Mouse (Mus musculus): Measurements from ENCODE around the gene Slc9a1. TPM values are rescaled to one million over a fixed set of nuclear protein-coding genes. Genes with fewer than 3 reads are reported as not detected.

The Slc9a1 gene
- total and polyA plus RNA-seq, 3 experiments = 3.1 to 14.0 TPM; not detected in 1

DNA sequence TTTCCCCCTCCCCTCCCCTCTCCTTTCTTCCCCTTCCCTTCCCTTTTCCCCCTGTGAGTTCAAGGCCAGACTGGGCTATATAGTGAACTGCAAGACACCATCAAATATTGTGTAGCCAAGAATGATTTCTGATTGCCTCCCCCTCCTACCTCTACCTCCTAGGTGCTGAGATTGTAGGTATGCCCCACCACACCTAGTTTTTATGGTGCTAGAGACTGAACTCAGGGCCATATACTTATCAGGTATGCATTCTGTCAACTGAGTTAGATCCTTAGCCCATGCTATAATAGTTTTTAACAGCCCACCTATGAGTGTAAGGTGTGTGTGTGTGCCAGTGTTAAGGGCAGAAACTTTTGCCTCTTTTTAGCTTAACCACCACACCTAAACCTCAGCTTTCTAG is 17.5 kb downstream of the Slc9a1 start (continued):
- no peak for TF ChIP-seq GATA1 (IDR thresholded peaks at IDR 0.05; ENCODE audit: low read depth, low read length)

DNA sequence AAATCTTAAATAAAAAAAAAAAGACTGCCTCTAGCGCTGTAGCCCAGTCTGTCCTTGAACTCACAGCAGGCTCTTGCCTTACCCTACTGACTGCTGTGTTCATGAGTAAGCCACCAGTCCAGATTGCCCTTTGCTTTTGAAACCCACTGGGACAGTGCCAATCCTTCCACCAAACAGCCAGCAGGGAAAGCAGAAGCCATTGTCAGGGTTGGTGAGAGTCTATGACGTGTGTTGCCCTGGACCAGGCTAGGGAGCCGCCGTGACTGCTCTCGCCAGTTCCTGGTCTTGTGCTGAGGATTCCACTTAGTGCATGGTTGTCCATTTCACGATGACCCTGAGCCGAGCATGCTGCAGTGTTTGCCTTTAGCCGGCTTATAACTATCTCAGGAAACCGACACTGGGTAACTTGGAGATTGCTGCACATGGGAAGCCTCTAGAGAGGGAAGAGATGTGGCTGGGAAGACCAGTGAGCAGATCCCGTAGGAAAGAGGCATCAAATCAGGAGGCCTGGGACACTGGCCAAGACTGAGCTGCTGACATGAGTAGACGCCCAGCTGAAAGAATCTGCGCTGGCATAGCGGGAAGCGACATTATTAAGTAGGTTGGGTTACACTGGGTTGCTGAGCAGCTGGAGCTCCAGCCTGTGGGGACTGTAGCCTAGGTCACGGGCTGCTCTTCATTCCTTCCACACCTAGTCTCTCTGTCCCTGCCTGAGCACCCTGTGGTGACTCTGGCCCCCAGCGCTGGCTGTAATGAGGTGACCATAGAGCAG is 19.5 kb downstream of the Slc9a1 start:
- no peak overlapping the region for H3K27ac ChIP-seq (ENCODE audit: control insufficient read depth, low read depth, low read length)

GRCm38 (mm10) chr4:133390042-133390441 is 20.5 kb downstream of the Slc9a1 start:
- no peaks in the 10 kb centered on the region for H3K27me3 ChIP-seq (ENCODE audit: control insufficient read depth in 1 of 2, insufficient read depth in 2 of 2, low read length in 2 of 2)
- no peaks in the 10 kb centered on the region for H3K9me3 ChIP-seq (replicated peaks; ENCODE audit: insufficient read depth, low read length)
- no peak overlapping the region for H3K4me3 ChIP-seq (ENCODE audit: control insufficient read depth in 1 of 2, insufficient read depth in 1 of 2, low read depth in 2 of 2, low read length in 2 of 2)
- peak; percentile 60 for DNase-seq (ENCODE audit: low read depth, low spot score)
- H3K36me3 ChIP-seq (ENCODE audit: control insufficient read depth in 1 of 2, insufficient read depth in 2 of 2, low read length in 2 of 2) = no peaks in the 10 kb centered on the region; a peak in 1 of 4 replicates
- H3K27ac ChIP-seq (ENCODE audit: control insufficient read depth, low read depth, low read length) = no peak overlapping the region
- H3K9ac ChIP-seq (ENCODE audit: control insufficient read depth, low read depth, low read length, poor library complexity, severe bottlenecking) = no peak overlapping the region
- no peaks in the 10 kb centered on the region for H3K79me2 ChIP-seq (ENCODE audit: control insufficient read depth, insufficient read depth, low read length, poor library complexity)
- peaks cover 6 to 22% of the 10 kb centered on the region in 2 experiments; a peak in 3 of 4 replicates for H3K4me1 ChIP-seq (ENCODE audit: control insufficient read depth in 1 of 2, insufficient read depth in 2 of 2, low read length in 2 of 2)
- TF ChIP-seq USF1 (IDR thresholded peaks at IDR 0.05; ENCODE audit: low read depth, low read length) = no peak
- TF ChIP-seq POLR2A (IDR thresholded peaks at IDR 0.05; ENCODE audit: control insufficient read depth in 1 of 2, insufficient read depth in 1 of 2, low read depth in 1 of 2, low read length in 2 of 2, poor library complexity in 1 of 2) = no peak
- TF ChIP-seq GATA1 (IDR thresholded peaks at IDR 0.05; ENCODE audit: low read depth, low read length) = peak; percentile 76
- no peak for TF ChIP-seq MAZ (IDR thresholded peaks at IDR 0.05; ENCODE audit: low read depth, low read length)
- TF ChIP-seq ZNF384 (IDR thresholded peaks at IDR 0.05; ENCODE audit: low read depth, low read length) = no peak
- no peak for TF ChIP-seq TBP (IDR thresholded peaks at IDR 0.05; ENCODE audit: low read depth, low read length)
- peak; percentile 77 for TF ChIP-seq TCF12 (IDR thresholded peaks at IDR 0.05; ENCODE audit: low read depth, low read length)
- TF ChIP-seq TAL1 (IDR thresholded peaks at IDR 0.05; ENCODE audit: low read length) = peak; percentile 79
- peak; percentile 52; the same call in 1 of the 2 replicates for TF ChIP-seq RCOR1 (IDR thresholded peaks at IDR 0.05; ENCODE audit: low read depth, low read length)
- peak; percentile 56 to 67 for TF ChIP-seq EP300 (IDR thresholded peaks at IDR 0.05; ENCODE audit: low read depth in 1 of 2, low read length in 2 of 2)

More for the DNA sequence above, 19.5 kb downstream of the Slc9a1 start:
- Histone ChIP-seq H3K9me3 (replicated peaks; ENCODE audit: insufficient read depth, low read length) (no peaks in the 10 kb centered on the region), H3K79me2 (ENCODE audit: control insufficient read depth, insufficient read depth, low read length, poor library complexity) (no peaks in the 10 kb centered on the region), H3K36me3 (ENCODE audit: control insufficient read depth in 1 of 2, insufficient read depth in 2 of 2, low read length in 2 of 2) (no peaks in the 10 kb centered on the region; a peak in 1 of 4 replicates), H3K4me3 (ENCODE audit: control insufficient read depth in 1 of 2, insufficient read depth in 1 of 2, low read depth in 2 of 2, low read length in 2 of 2) (no peak overlapping the region), H3K4me1 (ENCODE audit: control insufficient read depth in 1 of 2, insufficient read depth in 2 of 2, low read length in 2 of 2) (peaks cover 2 to 16% of the 10 kb centered on the region in 2 experiments; a peak in 3 of 4 replicates), H3K27me3 (ENCODE audit: control insufficient read depth in 1 of 2, insufficient read depth in 2 of 2, low read length in 2 of 2) (no peaks in the 10 kb centered on the region), H3K9ac (ENCODE audit: control insufficient read depth, low read depth, low read length, poor library complexity, severe bottlenecking) (no peak overlapping the region)
- no peak for DNase-seq (ENCODE audit: low read depth, low spot score)
- TF ChIP-seq ELF1 (IDR thresholded peaks at IDR 0.05; ENCODE audit: low read depth, low read length) (no peak), CHD2 (IDR thresholded peaks at IDR 0.05; ENCODE audit: low read length) (no peak), USF2 (IDR thresholded peaks at IDR 0.05; ENCODE audit: borderline replicate concordance in 1 of 2, insufficient read depth in 1 of 2, low read depth in 1 of 2, low read length in 2 of 2) (no peak), NRF1 (IDR thresholded peaks at IDR 0.05; ENCODE audit: insufficient read depth, low read depth, low read length, poor library complexity, severe bottlenecking) (no peak), BHLHE40 (IDR thresholded peaks at IDR 0.05; ENCODE audit: borderline replicate concordance, low read depth, low read length) (no peak), USF1 (IDR thresholded peaks at IDR 0.05; ENCODE audit: low read depth, low read length) (no peak), POLR2AphosphoS5 (IDR thresholded peaks at IDR 0.05; ENCODE audit: borderline replicate concordance, low read depth, low read length) (no peak), MXI1 (IDR thresholded peaks at IDR 0.05; ENCODE audit: low read depth, low read length) (no peak), NELFE (IDR thresholded peaks at IDR 0.05; ENCODE audit: low read depth, low read length) (no peak)
